Mouse (Mus musculus) heart, postnatal 0 days (tissue): ENCODE measurements around the gene Slc35a2. TPM values are rescaled to one million over a fixed set of nuclear protein-coding genes. Genes with fewer than 3 reads are reported as not detected.

Experiments used
- ATAC-seq: fragments of 200-750 bp; cut with Nextera tagmentation; 2 replicates; pipeline ENCODE4 v1.8.0; 2017; ENCODE audit warnings: low read depth, moderate number of reproducible peaks, moderate library complexity; ENCODE audit not compliant: insufficient read depth
- DNase-seq: peaks from one replicate; pipeline ENCODE4 v3.0.0-alpha.2; 2016; ENCODE audit warnings: low spot score
- H3K27ac ChIP-seq: fragments of 300-500 bp; sonication (generic); 2 replicates; pipeline ENCODE4 v1.5.1; 2014; ENCODE audit warnings: low read depth, mild to moderate bottlenecking
- H3K27me3 ChIP-seq: fragments of 300-500 bp; sonication (generic); 2 replicates; pipeline ENCODE4 v1.6.1; 2014; ENCODE audit warnings: low read length, mixed read lengths; ENCODE audit not compliant: control insufficient read depth, insufficient read depth
- H3K36me3 ChIP-seq: fragments of 300-500 bp; sonication (generic); replicated peaks from 2 replicates; pipeline ENCODE4 v1.6.1; 2014; ENCODE audit warnings: low read length, mixed read lengths; ENCODE audit not compliant: control insufficient read depth, insufficient read depth
- H3K4me1 ChIP-seq: fragments of 300-500 bp; sonication (generic); 2 replicates; pipeline ENCODE4 v1.6.1; 2014; ENCODE audit warnings: antibody characterized with exemption; ENCODE audit not compliant: control insufficient read depth, insufficient read depth
- H3K4me2 ChIP-seq: fragments of 300-500 bp; sonication (generic); 2 replicates; pipeline ENCODE4 v1.6.1; 2014; ENCODE audit warnings: low read depth, mild to moderate bottlenecking, low read length, moderate library complexity
- H3K4me3 ChIP-seq: fragments of 300-500 bp; sonication (generic); 2 replicates; pipeline ENCODE4 v1.5.1; 2014; ENCODE audit warnings: low read depth, low read length
- H3K9ac ChIP-seq: fragments of 300-500 bp; sonication (generic); replicated peaks from 2 replicates; pipeline ENCODE4 v1.6.1; 2014; ENCODE audit warnings: low read depth, low read length, mixed read lengths
- H3K9me3 ChIP-seq: fragments of 300-500 bp; sonication (generic); replicated peaks from 2 replicates; pipeline ENCODE4 v1.6.1; 2016; ENCODE audit warnings: low read length; ENCODE audit not compliant: control insufficient read depth
- CTCF ChIP-seq: IDR thresholded peaks from 2 replicates; pipeline ENCODE4 v1.5.1; 2016; ENCODE audit warnings: antibody characterized with exemption, control low read depth, low read depth
- EP300 ChIP-seq: IDR thresholded peaks from 2 replicates; pipeline ENCODE4 v1.6.1; 2016; ENCODE audit warnings: antibody characterized with exemption, low read depth
- WGBS: fragments of 180-500 bp; shearing (Covaris S2); extraction: QIAGEN DNeasy Blood & Tissue Kit; methylation state at CpG from one replicate; pipeline ENCODE4 v1.1.7; 2014; 5-methylcytosine and 5-hydroxymethylcytosine counted together
- polyA plus RNA-seq: library from polyadenylated mRNA; unstranded; fragments of >200 nt; fragmentation: Nextera tagmentation; extraction: Ambion mirVana; gene quantifications from 2 replicates; pipeline ENCODE4 v1.2.1, GENCODE M21; 2015
- total RNA-seq: library from RNA; depleted of rRNA; stranded (reverse); fragments of >200 nt; gene quantifications from 2 replicates; pipeline ENCODE4 v1.2.3, GENCODE M21; 2014; ENCODE audit warnings: low replicate concordance; rRNA removed

The Slc35a2 gene
- total RNA-seq: 19.7 and 30.8 TPM in 2 replicates
- polyA plus RNA-seq: 19.3 and 20.9 TPM in 2 replicates

DNA sequence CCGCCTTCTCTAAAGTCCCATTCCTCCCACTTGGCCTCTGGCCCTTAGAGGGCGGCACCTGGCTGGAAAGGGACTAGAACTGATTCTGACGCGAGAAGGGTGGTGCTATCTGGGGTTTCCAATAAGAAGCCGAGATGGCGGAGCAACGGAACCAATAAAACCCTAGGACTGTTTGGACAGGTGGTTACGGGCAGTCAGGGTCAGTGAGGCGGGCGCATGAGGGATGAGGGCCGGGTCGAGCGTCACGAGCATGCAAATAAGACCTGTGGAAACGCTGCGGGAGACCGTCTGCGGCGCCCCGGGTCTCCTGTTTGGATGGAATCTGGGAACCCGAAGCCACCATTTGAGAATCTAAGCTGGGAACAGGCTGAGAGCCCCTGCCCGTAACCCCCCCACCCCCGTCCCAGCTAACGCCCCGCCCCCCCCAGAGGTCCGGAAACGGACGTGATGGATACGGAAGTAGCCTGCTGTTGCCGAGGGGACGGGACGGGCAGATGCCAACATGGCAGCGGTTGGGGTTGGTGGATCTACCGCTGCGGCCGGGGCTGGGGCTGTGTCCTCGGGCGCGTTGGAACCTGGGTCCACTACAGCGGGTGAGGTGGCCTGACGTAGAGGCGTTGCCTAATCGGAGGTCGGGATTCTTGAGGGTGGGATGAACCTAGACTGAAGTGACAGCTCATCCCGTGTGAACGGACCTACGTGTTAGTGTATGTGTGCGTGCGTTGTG is at the start of gene Slc35a2:
TSS of gene Slc35a2 (plus strand) at position 188 of the 727 bp plus-strand sequence.
- H3K4me3 ChIP-seq: peak within 1 kb of the TSS; percentile 59
- no peak within 1 kb of the TSS; the same call in 1 of the 2 replicates for H3K9ac ChIP-seq
- H3K27me3 ChIP-seq: no peaks in the 10 kb centered on the region
- peak within 1 kb of the TSS; percentile 70 for H3K4me2 ChIP-seq
- TF ChIP-seq CTCF (peak; percentile 19; the same call in 1 of the 2 replicates), EP300 (no peak)
- 14% methylated on average over 48 of the region's 49 CpGs for WGBS
- DNase-seq (peak; percentile 95), ATAC-seq (peak; percentile 96)
- no peaks in the 10 kb centered on the region for H3K36me3 ChIP-seq
- H3K27ac ChIP-seq: peak within 1 kb of the TSS; percentile 81
- H3K4me1 ChIP-seq: no peaks in the 10 kb centered on the region
- H3K9me3 ChIP-seq: no peaks in the 10 kb centered on the region

GRCm38 (mm10) chrX:7837146-7837545 is 46.7 kb upstream of the Slc35a2 start:
- H3K4me1 ChIP-seq: no peaks in the 10 kb centered on the region
- H3K9ac ChIP-seq: no peak overlapping the region
- 67% methylated on average over 1 of the region's 1 CpGs for WGBS
- H3K4me3 ChIP-seq: no peak overlapping the region
- no peak overlapping the region for H3K4me2 ChIP-seq
- ATAC-seq (no peak), DNase-seq (no peak)
- H3K27me3 ChIP-seq: no peaks in the 10 kb centered on the region
- no peaks in the 10 kb centered on the region for H3K9me3 ChIP-seq
- H3K27ac ChIP-seq: no peak overlapping the region
- TF ChIP-seq EP300: no peak
- no peak for TF ChIP-seq CTCF
- no peaks in the 10 kb centered on the region for H3K36me3 ChIP-seq

DNA sequence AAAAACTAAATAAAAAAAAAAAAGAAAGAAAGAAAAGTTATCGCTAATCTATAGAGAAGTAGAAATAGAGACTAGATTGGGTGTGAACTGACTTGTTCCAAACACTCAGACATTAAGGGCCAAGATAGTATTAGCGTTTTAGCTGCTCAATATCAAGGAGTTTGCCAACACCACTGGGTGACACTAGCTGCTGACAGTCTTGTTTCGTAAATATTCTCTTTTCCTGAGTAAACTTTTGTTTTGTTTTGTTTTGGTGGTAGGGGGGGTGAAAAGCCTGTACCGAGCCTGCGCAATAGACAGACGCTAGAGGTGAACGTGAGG is 43.0 kb upstream of the Slc35a2 start:
- peak overlapping the region; percentile 85 for H3K4me3 ChIP-seq
- WGBS: 12% methylated on average over 7 of the region's 7 CpGs
- H3K4me1 ChIP-seq: no peaks in the 10 kb centered on the region
- TF ChIP-seq EP300 (no peak), CTCF (no peak)
- no peaks in the 10 kb centered on the region for H3K27me3 ChIP-seq
- no peaks in the 10 kb centered on the region for H3K9me3 ChIP-seq
- no peak for ATAC-seq
- no peak for DNase-seq
- peak overlapping the region; percentile 83 for H3K27ac ChIP-seq
- H3K4me2 ChIP-seq: peak overlapping the region; percentile 56
- H3K9ac ChIP-seq: 0 out of 2 replicates have a peak overlapping the region, but pooled peaks have one; percentile 20
- no peaks in the 10 kb centered on the region for H3K36me3 ChIP-seq

- H3K4me1 ChIP-seq: no peaks in the 10 kb centered on the region
- peak within 1 kb of the TSS; percentile 85 for H3K4me3 ChIP-seq
- peak within 1 kb of the TSS; percentile 90 for H3K27ac ChIP-seq
- H3K9ac ChIP-seq: peak within 1 kb of the TSS; percentile 89
- ATAC-seq (peak; percentile 95), DNase-seq (peak; percentile 92)
- no peaks in the 10 kb centered on the region for H3K36me3 ChIP-seq
- H3K4me2 ChIP-seq: peak within 1 kb of the TSS; percentile 74
- no peaks in the 10 kb centered on the region for H3K27me3 ChIP-seq
- TF ChIP-seq EP300: no peak
- no peak for TF ChIP-seq CTCF
- no peaks in the 10 kb centered on the region for H3K9me3 ChIP-seq
- 15% methylated on average over 70 of the region's 74 CpGs for WGBS
Measured at GRCm38 (mm10) chrX:7841163-7842162, 42.4 kb upstream of the Slc35a2 start, which contains the start of gene Otud5. Gene Otud5, plus strand, starts transcription at chrX:7841364.

GRCm38 (mm10) chrX:7842318-7842717 is 41.5 kb upstream of the Slc35a2 start:
- WGBS: 14% methylated on average over 31 of the region's 42 CpGs
- no peaks in the 10 kb centered on the region for H3K4me1 ChIP-seq
- H3K4me3 ChIP-seq: peak overlapping the region; percentile 85
- TF ChIP-seq CTCF (no peak), EP300 (no peak)
- H3K9ac ChIP-seq: peak overlapping the region; percentile 89
- ATAC-seq (no peak), DNase-seq (no peak)
- H3K36me3 ChIP-seq: no peaks in the 10 kb centered on the region
- no peaks in the 10 kb centered on the region for H3K27me3 ChIP-seq
- peak overlapping the region; percentile 90 for H3K27ac ChIP-seq
- peak overlapping the region; percentile 74 for H3K4me2 ChIP-seq
- no peaks in the 10 kb centered on the region for H3K9me3 ChIP-seq
